Mouse (Mus musculus) hindbrain, embryonic 11.5 days (tissue): ENCODE measurements at regions not wholly inside any gene's neighbourhood (a gene's known extent, or its start where the extent isn't known, plus 50 kb on each side); places are given as distances from the start of the nearest gene placed in this dataset.
A peak's percentile ranks its signal among the peaks of the same experiment; 100 is the strongest.

Source experiments
- ATAC-seq: fragments of 200-750 bp; cut with Nextera tagmentation; 2 replicates; pipeline ENCODE4 v1.8.0; 2017; ENCODE audit warnings: mild to moderate bottlenecking, moderate TSS enrichment, moderate library complexity; ENCODE audit not compliant: low FRiP score
- DNase-seq: peaks from one replicate; pipeline ENCODE4 v3.0.0-alpha.2; 2015; ENCODE audit warnings: low spot score
- H3K27ac ChIP-seq: fragments of 300-500 bp; sonication (generic); 2 replicates; pipeline ENCODE4 v1.5.1; 2014; ENCODE audit warnings: mild to moderate bottlenecking, low read depth, low read length
- H3K27me3 ChIP-seq: fragments of 300-500 bp; sonication (generic); 2 replicates; pipeline ENCODE4 v1.6.1; 2014; ENCODE audit warnings: mild to moderate bottlenecking, low read length, moderate library complexity, mixed read lengths; ENCODE audit not compliant: control insufficient read depth, insufficient read depth
- H3K36me3 ChIP-seq: fragments of 300-500 bp; sonication (generic); 2 replicates; pipeline ENCODE4 v1.6.1; 2014; ENCODE audit warnings: mild to moderate bottlenecking, low read length, moderate library complexity, mixed read lengths; ENCODE audit not compliant: control insufficient read depth, insufficient read depth
- H3K4me1 ChIP-seq: fragments of 300-500 bp; sonication (generic); replicated peaks from 2 replicates; pipeline ENCODE4 v1.6.1; 2014; ENCODE audit warnings: low read length, mixed read lengths; ENCODE audit not compliant: control insufficient read depth, insufficient read depth
- H3K4me2 ChIP-seq: fragments of 300-500 bp; sonication (generic); replicated peaks from 2 replicates; pipeline ENCODE4 v1.6.1; 2014; ENCODE audit warnings: mild to moderate bottlenecking, low read depth, low read length
- H3K4me3 ChIP-seq: fragments of 300-500 bp; sonication (generic); 2 replicates; pipeline ENCODE4 v1.5.1; 2014; ENCODE audit warnings: low read depth, low read length
- H3K9ac ChIP-seq: fragments of 300-500 bp; sonication (generic); 2 replicates; pipeline ENCODE4 v1.6.1; 2014; ENCODE audit warnings: low read depth, low read length
- H3K9me3 ChIP-seq: fragments of 300-500 bp; sonication (generic); 2 replicates; pipeline ENCODE4 v1.6.1; 2016; ENCODE audit warnings: low read length; ENCODE audit not compliant: control insufficient read depth
- WGBS: fragments of 180-500 bp; shearing (Covaris S2); extraction: QIAGEN DNeasy Blood & Tissue Kit; methylation state at CpG from one replicate; pipeline ENCODE4 v1.1.7; 2014; 5-methylcytosine and 5-hydroxymethylcytosine counted together

- no peaks in the 10 kb centered on the region for H3K9me3 ChIP-seq
- peaks cover 8% of the 10 kb centered on the region; the same call in 1 of the 2 replicates for H3K4me1 ChIP-seq
- no peak overlapping the region for H3K4me3 ChIP-seq
- DNase-seq (no peak), ATAC-seq (no peak)
- H3K27me3 ChIP-seq, result no peaks in the 10 kb centered on the region
- H3K36me3 ChIP-seq, result no peaks in the 10 kb centered on the region
- 41% methylated on average over 3 of the region's 3 CpGs for WGBS
- H3K27ac ChIP-seq, result no peak overlapping the region
- no peak overlapping the region for H3K9ac ChIP-seq
- no peak overlapping the region for H3K4me2 ChIP-seq
Observed at GRCm38 (mm10) chr2:38420498-38420897, 81.4 kb downstream of the Lhx2 start.

- no peak overlapping the region for H3K4me2 ChIP-seq
- no peak overlapping the region for H3K27ac ChIP-seq
- H3K4me1 ChIP-seq, result peaks cover 8% of the 10 kb centered on the region; the same call in 1 of the 2 replicates
- H3K27me3 ChIP-seq, result no peaks in the 10 kb centered on the region
- no peak for ATAC-seq
- H3K9ac ChIP-seq, result no peak overlapping the region
- no peak overlapping the region for H3K4me3 ChIP-seq
- H3K9me3 ChIP-seq, result no peaks in the 10 kb centered on the region
- DNase-seq, result no peak
- H3K36me3 ChIP-seq, result no peaks in the 10 kb centered on the region
- WGBS, result 83% methylated on average over 3 of the region's 3 CpGs
Observed at GRCm38 (mm10) chr2:38422406-38422805, 83.3 kb downstream of the Lhx2 start.

GRCm38 (mm10) chr2:38423886-38424277 lies 84.8 kb downstream of the Lhx2 start:
- H3K27ac ChIP-seq, result peak overlapping the region; percentile 90
- no peak for DNase-seq
- H3K4me2 ChIP-seq, result 0 out of 2 replicates have a peak overlapping the region, but pooled peaks have one; percentile 6
- no peaks in the 10 kb centered on the region for H3K27me3 ChIP-seq
- H3K36me3 ChIP-seq, result no peaks in the 10 kb centered on the region
- ATAC-seq, result 0 out of 2 replicates have a peak, but pooled peaks have one; percentile 9
- peak overlapping the region; percentile 52 for H3K9ac ChIP-seq
- peaks cover 8% of the 10 kb centered on the region; the same call in 1 of the 2 replicates for H3K4me1 ChIP-seq
- no peaks in the 10 kb centered on the region for H3K9me3 ChIP-seq
- WGBS, result 18% methylated on average over 7 of the region's 7 CpGs
- no peak overlapping the region for H3K4me3 ChIP-seq

- H3K4me1 ChIP-seq, result peaks cover 8% of the 10 kb centered on the region; the same call in 1 of the 2 replicates
- H3K9me3 ChIP-seq, result no peaks in the 10 kb centered on the region
Observed at GRCm38 (mm10) chr2:38424278-38424931, 85.3 kb downstream of the Lhx2 start.

GRCm38 (mm10) chr2:38424976-38425375 lies 85.9 kb downstream of the Lhx2 start:
- peak overlapping the region; percentile 52 for H3K9ac ChIP-seq
- peak; percentile 56 for DNase-seq
- H3K27me3 ChIP-seq, result no peaks in the 10 kb centered on the region
- peak overlapping the region; percentile 90 for H3K27ac ChIP-seq
- H3K36me3 ChIP-seq, result no peaks in the 10 kb centered on the region
- no peak overlapping the region for H3K4me3 ChIP-seq
- H3K9me3 ChIP-seq, result no peaks in the 10 kb centered on the region
- H3K4me1 ChIP-seq, result peaks cover 8% of the 10 kb centered on the region; the same call in 1 of the 2 replicates
- peak overlapping the region; percentile 36 for H3K4me2 ChIP-seq
- ATAC-seq, result no peak
- 15% methylated on average over 9 of the region's 9 CpGs for WGBS

More at GRCm38 (mm10) chr2:38424278-38424931, 85.3 kb downstream of the Lhx2 start:
- peak; percentile 95 for ATAC-seq
- H3K27ac ChIP-seq, result peak overlapping the region; percentile 90
- peak overlapping the region; percentile 52 for H3K9ac ChIP-seq
- DNase-seq, result peak; percentile 83
- H3K36me3 ChIP-seq, result no peaks in the 10 kb centered on the region
- H3K4me3 ChIP-seq, result no peak overlapping the region
- 2% methylated on average over 16 of the region's 22 CpGs for WGBS
- H3K4me2 ChIP-seq, result peak overlapping the region; percentile 36
- no peaks in the 10 kb centered on the region for H3K27me3 ChIP-seq

GRCm38 (mm10) chr2:38429752-38430378 lies 81.6 kb upstream of the Nek6 start:
- Histone ChIP-seq H3K4me2 (no peak overlapping the region), H3K9me3 (no peaks in the 10 kb centered on the region), H3K4me1 (no peaks in the 10 kb centered on the region), H3K27ac (no peak overlapping the region), H3K36me3 (no peaks in the 10 kb centered on the region), H3K9ac (no peak overlapping the region), H3K27me3 (no peaks in the 10 kb centered on the region), H3K4me3 (no peak overlapping the region)
- ATAC-seq, result no peak
- 40% methylated on average over 6 of the region's 6 CpGs for WGBS
- DNase-seq, result peak; percentile 84

GRCm38 (mm10) chr2:38431546-38431945 lies 79.9 kb upstream of the Nek6 start:
- no peak overlapping the region for H3K4me3 ChIP-seq
- no peak overlapping the region for H3K27ac ChIP-seq
- no peaks in the 10 kb centered on the region for H3K9me3 ChIP-seq
- H3K27me3 ChIP-seq, result no peaks in the 10 kb centered on the region
- WGBS, result 63% methylated on average over 5 of the region's 5 CpGs
- H3K9ac ChIP-seq, result no peak overlapping the region
- DNase-seq, result no peak
- no peak for ATAC-seq
- no peaks in the 10 kb centered on the region for H3K4me1 ChIP-seq
- no peak overlapping the region for H3K4me2 ChIP-seq
- H3K36me3 ChIP-seq, result no peaks in the 10 kb centered on the region

- Histone ChIP-seq H3K9me3 (no peaks in the 10 kb centered on the region), H3K4me2 (no peak overlapping the region), H3K27me3 (no peaks in the 10 kb centered on the region), H3K9ac (no peak overlapping the region), H3K36me3 (no peaks in the 10 kb centered on the region), H3K4me3 (no peak overlapping the region), H3K4me1 (no peaks in the 10 kb centered on the region), H3K27ac (no peak overlapping the region)
- WGBS, result 26% methylated on average over 3 of the region's 3 CpGs
- ATAC-seq (no peak), DNase-seq (peak; percentile 46)
Observed at GRCm38 (mm10) chr2:38433736-38434135, 77.7 kb upstream of the Nek6 start.

- Histone ChIP-seq H3K36me3 (no peaks in the 10 kb centered on the region), H3K4me3 (no peak overlapping the region), H3K27me3 (no peaks in the 10 kb centered on the region), H3K27ac (no peak overlapping the region), H3K9ac (no peak overlapping the region), H3K4me1 (no peaks in the 10 kb centered on the region), H3K9me3 (no peaks in the 10 kb centered on the region), H3K4me2 (no peak overlapping the region)
- ATAC-seq (no peak), DNase-seq (no peak)
- 70% methylated on average over 4 of the region's 4 CpGs for WGBS
Observed at GRCm38 (mm10) chr2:38436701-38437100, 74.7 kb upstream of the Nek6 start.
